Mouse (Mus musculus) gonadal fat pad, adult 2 months (tissue): Measurements from ENCODE around the gene Vmn1r62. TPM values are rescaled to one million over a fixed set of nuclear protein-coding genes. Genes with fewer than 3 reads are reported as not detected.
"Not testable (repeated sequence)": the region's sequence is repeated elsewhere in the genome, so short reads cannot be mapped to it uniquely, and the experiment has no call there.

Experiments
- DNase-seq: peaks from one replicate; pipeline ENCODE4 v3.0.0-alpha.2; 2012; ENCODE audit warnings: low read depth
- polyA plus RNA-seq: library from polyadenylated mRNA; depleted of rRNA; stranded (reverse); fragments of >200 nt; gene quantifications from 2 replicates; pipeline ENCODE4 v1.2.3, GENCODE M21; 2012; rRNA removed

Gene Vmn1r62
- not detected in 2 replicates for polyA plus RNA-seq

DNA sequence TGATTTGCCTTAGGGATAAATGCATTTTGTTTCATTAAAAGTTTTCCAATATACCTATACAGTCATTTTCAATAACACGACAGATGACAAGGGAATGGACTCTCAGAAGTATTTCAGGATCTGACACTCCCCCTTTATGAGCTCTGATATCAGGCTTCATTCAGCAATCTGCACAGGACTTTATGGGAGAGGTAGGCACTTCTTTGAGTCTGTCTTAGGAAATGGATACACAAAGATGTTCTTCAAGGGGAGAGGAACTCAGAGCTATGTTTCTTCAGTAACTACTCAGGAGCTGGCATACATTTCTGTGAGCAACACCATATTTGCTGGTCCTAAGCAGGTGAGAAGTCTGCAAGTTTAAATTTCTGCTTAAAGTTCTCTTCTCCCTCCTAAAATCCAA is at the start of gene Vmn1r62:
TSS of gene Vmn1r62 (plus strand) at position 301 of the 400 bp plus-strand sequence.
- DNase-seq: not testable (repeated sequence)

Other genes with a start within 250 kb of the Vmn1r62 start
- not detected in 2 replicates for gene Vmn1r59, start 216.9 kb upstream of the Vmn1r62 start, polyA plus RNA-seq
- not detected in 2 replicates for gene Vmn2r28, start 179.7 kb upstream of the Vmn1r62 start, polyA plus RNA-seq
- not detected in 2 replicates for gene Vmn1r60, start 126.3 kb upstream of the Vmn1r62 start, polyA plus RNA-seq
- gene Vmn1r61, start 60.3 kb upstream of the Vmn1r62 start, polyA plus RNA-seq: not detected in 2 replicates
- not detected in 2 replicates for gene Vmn1r63, start 131.8 kb downstream of the Vmn1r62 start, polyA plus RNA-seq
- not detected in 2 replicates for gene Vmn1r64, start 210.9 kb downstream of the Vmn1r62 start, polyA plus RNA-seq